Mouse (Mus musculus) left cerebral cortex, postnatal 36 days (tissue): ENCODE measurements around the gene Fzr1. TPM values are rescaled to one million over a fixed set of nuclear protein-coding genes. Genes with fewer than 3 reads are reported as not detected.
A peak's percentile ranks its signal among the peaks of the same experiment; 100 is the strongest.

ENCODE experiments used
- DNase-seq, 2 experiments: peaks; one replicate each; pipeline ENCODE4 v3.0.0; 2021 to 2022; ENCODE audit warnings: low spot score in 2 of 2, mixed read lengths in 1 of 2
- intact Hi-C: fragments of 180-260 bp; cut with DNase I; formaldehyde crosslinking; loops from one replicate; pipeline ENCODE4 v1.15.1; 2025
- total RNA-seq, 2 experiments: library from RNA; stranded (reverse); gene quantifications; 2 replicates each; pipeline ENCODE4 v1.2.3; 2021

Fzr1 gene
- total RNA-seq, 2 experiments from 2014 or later = 67.8 to 72.2 TPM

- intact Hi-C loops = no loop called here
Observed at GRCm38 (mm10) chr10:81405588-81406201, 27.4 kb upstream of the Fzr1 start.

GRCm38 (mm10) chr10:81404720-81405119 lies 26.4 kb upstream of the Fzr1 start:
- intact Hi-C loops = no loop called here
- no peak for DNase-seq

More at GRCm38 (mm10) chr10:81405588-81406201, 27.4 kb upstream of the Fzr1 start:
- DNase-seq = no peak

DNA sequence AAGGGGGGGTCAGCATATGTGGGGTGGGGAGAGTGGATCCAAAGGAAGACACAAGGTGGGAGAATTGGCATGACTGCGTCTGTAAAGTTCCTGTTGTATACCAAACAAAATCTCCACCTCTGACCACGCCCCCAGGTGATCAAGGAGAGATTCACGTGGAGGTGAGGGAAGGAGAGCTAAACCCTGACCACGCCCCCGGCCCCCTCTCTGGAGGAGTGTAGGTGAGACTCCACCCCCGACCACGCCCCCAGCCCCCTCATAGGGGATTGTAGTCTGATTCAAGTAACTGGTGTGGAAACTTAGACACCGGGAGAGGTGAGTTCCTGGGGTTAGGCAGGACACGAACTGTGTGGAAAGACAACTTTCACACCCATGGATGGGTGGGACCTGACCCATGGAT lies 25.8 kb upstream of the Fzr1 start:
- intact Hi-C loops = no loop called here
- DNase-seq = no peak

DNA sequence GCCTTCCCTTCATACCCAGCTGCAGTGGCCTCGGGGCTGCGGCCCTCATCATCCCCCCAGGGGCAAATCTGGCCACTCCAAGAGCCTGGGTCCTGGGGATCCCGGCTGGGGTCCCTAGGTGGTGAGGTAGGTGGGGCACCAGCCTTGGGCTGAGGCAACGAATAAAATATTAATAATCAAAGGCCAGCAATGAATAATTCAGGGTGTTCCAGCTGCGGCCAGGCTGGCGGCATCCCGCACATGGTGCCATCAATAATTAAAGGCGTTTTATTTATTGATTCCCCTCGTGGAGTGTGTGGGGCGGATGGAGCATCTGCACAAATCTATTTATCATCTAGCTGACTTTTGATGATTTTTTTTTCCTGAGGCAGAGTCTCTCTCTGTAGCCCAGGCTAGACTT lies 25.2 kb upstream of the Fzr1 start:
- intact Hi-C loops = no loop called here
- DNase-seq = no peak

DNA sequence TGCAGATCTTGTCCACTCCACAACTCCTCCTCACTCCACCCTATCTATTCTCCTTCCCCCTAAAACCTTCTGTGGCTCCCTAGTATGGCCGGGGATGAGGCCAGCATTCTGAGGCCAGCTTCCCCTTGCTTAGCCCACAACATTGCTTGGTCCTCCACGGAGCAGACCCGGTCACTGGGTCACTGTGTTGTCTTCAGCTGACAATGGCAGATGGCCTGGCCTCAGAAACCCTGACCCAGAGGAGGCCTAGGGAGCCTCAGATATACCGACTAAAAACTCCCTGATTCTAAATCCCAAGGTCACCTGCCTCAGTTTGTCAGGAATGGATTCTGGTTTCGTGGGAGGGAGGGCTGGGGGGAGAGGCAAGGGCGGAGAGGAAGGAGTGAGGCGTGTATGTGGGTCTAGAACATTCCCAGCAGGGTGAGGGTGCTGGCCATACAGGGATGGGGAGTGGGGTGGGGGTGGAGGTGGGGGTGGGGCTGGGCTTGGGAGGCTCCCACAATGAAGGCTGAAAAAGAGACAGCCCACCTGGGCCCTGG lies 24.0 kb upstream of the Fzr1 start:
- intact Hi-C loops = no loop called here
- DNase-seq = no peak

DNA sequence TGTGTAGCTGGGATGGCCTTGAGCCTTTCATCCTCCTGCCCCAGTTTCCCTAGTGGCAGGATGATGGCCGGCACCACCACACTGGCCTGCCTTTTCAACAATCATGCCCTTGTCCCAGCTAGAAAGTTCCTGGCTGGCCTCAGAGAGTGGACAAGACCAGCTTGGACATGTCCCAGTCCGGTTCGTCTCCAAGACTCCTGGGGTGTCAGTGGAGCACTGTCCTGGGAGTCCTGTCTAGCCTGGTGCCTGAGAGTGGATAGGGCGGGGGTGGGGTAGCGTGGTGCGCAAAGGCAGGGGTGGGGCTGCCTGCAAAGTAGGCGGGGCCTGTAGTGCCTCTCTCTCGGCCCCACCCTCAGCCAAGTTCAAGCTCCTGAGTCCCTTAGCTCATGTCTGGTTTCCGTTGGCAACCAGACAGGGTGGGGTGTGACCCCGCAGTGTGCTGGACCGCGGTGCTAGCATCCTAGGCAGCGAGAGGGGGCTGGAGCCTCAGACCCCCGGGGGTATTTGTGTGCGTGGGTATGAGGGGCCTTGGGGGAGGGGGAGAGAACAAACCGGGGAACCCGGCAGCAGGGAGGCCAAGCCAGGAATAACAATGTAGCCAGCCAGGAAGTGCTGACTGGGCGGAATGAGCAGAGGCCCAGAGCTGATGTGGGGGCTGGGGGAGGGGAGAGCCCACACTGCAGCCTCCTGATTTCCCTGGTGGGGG lies 23.4 kb upstream of the Fzr1 start:
- DNase-seq = peak in 1 of 2 experiments; percentile 57
- intact Hi-C loops = no loop called here

DNA sequence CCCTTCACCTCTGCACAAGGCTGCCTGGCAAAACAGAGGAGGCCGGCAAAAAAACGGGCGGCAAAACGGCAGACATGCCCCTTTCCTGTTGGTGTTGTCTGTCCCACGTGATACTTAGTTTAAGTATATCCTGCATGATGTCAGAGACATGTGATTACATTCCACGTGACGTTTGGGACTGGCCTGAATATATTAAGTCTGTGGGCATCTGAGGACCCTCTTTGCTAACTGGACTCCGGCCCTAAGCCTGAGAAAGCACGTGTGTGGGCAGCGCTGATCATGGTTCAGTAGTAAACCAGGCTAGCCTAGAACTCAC lies 22.8 kb upstream of the Fzr1 start:
- DNase-seq = no peak
- intact Hi-C loops = no loop called here

DNA sequence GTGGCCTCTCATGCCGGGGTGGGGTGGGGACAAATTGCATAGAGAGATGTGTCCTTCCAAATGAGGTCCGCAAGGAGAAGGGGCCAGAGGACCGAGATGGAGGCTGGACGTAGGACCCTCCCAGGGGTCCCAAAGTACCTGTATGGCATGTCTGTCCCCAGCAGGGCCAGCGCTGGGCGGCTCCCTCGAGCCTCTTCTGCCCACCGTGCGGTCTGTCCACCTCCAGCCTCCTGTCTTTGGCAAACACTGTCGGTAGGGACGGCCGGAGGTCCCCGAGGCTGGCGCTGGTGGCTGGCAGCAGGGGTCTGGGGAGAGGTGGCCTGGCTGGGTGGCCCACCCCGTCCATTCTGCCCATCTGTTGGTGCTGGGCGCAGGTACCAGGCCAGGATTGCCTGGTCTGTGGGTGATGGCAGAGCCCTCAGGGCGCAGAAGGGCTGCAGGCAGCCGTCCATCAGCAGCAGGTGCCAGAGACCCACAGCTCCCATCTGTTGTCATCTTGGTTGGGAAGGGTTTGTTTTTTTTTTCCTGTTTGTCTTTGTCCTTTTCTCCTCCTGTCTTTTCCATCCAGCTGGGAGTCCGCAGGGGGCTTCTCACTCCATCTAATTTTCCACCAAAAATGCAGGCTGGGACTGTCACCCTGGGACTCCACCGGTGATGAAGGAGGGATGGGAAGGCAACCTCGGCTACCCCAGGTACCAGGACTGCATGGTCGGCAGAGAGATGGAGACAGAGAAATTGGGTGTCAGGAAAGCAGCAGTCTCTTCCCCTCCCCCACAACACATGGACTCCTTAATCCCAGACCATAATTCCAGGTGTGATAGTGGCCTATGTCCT lies 22.3 kb upstream of the Fzr1 start:
- intact Hi-C loops = no loop called here
- DNase-seq = no peak

GRCm38 (mm10) chr10:81399798-81400308 lies 21.5 kb upstream of the Fzr1 start:
- no peak for DNase-seq
- intact Hi-C loops = no loop called here

DNA sequence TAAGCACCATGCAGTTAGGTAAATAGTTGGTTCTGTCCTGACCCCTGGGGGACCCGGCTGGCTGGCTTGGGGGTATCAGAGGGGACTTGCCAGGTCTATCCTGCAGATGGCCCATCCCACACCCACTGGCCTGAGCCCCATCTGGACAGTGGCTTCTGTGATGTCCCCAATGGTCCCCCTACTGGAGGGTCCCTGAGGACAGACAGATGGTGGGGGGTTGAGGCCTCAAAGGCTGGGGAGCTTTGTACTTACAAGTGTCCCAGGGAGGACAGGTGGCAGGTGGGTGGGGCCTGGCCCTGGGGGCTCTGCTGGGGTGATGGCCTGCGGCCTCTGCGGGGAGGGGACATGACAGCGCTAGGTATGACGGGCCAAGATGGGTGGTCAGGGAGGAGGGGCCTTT lies 21.0 kb upstream of the Fzr1 start:
- DNase-seq = no peak
- intact Hi-C loops = no loop called here

GRCm38 (mm10) chr10:81396749-81397148 lies 18.4 kb upstream of the Fzr1 start:
- intact Hi-C loops = no loop called here
- no peak for DNase-seq

- intact Hi-C loops = no loop called here
- no peak for DNase-seq
Observed at GRCm38 (mm10) chr10:81395865-81396264, 17.5 kb upstream of the Fzr1 start.

GRCm38 (mm10) chr10:81395127-81395526 lies 16.8 kb upstream of the Fzr1 start:
- intact Hi-C loops = no loop called here
- DNase-seq = no peak

DNA sequence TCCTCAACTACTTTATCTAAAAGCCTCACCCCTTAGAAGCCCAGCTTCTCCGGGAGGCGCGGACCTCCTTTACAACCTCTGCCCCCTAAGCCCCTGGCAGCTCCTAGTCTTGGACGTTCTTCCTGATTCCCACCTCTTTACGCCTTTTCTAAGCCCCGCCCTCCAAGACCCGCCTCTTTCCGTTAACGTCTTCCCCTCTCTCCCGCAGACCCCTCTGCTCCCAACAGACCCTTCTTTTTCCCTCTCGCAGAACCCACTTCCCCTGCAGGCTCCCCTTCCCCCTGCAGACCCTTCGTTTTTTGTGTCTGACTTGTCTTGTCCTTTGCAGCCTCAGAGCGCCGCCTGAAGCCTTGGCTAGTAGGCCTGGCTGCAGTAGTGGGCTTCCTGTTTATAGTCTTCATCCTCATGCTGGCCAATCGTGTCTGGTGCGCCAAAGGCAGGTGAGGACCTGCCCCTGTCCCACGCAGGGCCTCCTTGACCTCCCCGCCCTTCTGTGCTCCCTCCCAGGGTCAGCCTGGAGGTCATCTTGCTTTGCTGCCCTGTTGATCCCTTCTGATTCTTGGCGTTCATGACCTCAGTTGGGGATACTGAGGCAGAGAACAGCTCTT lies 15.2 kb upstream of the Fzr1 start:
- intact Hi-C loops = no loop called here

DNA sequence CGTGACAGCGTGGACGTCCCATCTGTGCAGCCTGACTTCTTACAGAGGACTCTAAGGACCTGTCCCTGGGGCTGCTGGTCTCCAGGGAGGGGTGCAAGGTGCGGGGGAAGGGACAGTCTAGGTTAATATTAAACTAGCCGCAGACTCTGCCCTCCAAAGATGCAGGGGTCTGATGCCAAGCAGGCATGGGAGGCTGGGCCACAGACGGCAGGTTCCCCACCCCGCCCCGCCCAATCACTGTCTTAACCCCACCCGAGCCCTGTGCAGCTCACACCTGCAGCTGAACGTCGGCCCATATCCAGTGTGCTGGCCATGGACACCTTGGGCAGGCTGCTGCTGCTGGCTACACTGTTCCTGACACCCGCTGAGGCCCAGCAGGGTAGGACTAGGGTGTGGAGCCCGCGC lies 14.5 kb upstream of the Fzr1 start, which contains the start of gene Smim24:
Smim24 (plus strand) TSS at position 271 of the 405 bp plus-strand sequence.
- intact Hi-C loops = no loop called here
- no peak for DNase-seq

More for the DNA sequence above, 15.2 kb upstream of the Fzr1 start:
- no peak for DNase-seq

GRCm38 (mm10) chr10:81392270-81392669 lies 14.0 kb upstream of the Fzr1 start:
- intact Hi-C loops = no loop called here
- no peak for DNase-seq

- DNase-seq = no peak
- intact Hi-C loops = loop anchor here (2.0 kb wide), 1 partner anchor 58 kb away; no protein-coding TSS in a partner anchor
Observed at GRCm38 (mm10) chr10:81390678-81390965, 12.3 kb upstream of the Fzr1 start.

DNA sequence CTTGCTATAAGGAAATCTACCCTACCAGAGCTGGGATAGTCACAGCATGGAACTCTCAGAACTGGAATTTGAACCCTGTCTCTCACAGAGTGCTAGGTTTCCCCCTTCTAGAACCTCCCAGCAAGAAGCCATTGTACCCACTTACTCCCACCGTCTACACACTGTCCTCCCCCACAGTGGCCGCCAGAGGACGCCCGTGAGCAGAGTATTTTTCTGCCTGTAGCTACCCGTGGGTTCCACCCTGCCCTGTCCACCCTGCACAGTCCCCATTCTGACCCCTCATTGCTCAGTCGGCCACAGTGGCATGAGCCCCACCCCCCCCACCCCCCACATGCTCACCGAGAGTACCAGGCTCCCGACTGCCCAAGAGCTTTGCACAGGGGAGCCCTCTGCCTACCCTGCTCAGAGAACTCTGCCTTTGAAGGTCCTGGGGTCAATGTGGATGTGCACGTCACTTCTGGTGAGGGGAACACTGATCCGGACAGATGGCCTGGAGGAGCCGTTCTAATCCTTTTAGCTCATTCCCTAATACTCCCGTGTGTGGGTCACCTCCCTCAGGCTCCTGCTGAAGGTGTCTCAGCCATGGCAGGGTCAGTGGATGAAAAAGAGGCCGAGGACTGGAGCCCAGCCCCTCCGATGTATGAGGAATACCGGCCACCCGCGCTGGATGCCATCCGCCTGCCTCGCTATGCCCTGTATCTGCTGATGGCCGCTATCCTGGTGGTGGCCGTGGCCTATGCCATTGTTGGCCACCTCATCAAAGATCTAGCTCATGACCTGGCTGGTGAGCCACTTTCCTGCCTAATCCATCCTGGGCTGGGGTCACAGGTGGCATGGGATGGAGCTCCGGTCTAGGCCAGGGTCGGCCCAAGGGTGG lies 11.7 kb upstream of the Fzr1 start:
- DNase-seq = peak; percentile 64 to 76
- intact Hi-C loops = loop anchor here (2.0 kb wide), 1 partner anchor 59 kb away; no protein-coding TSS in a partner anchor

- intact Hi-C loops = no loop called here
- no peak for DNase-seq
Observed at GRCm38 (mm10) chr10:81389373-81389772, 11.1 kb upstream of the Fzr1 start.
